Mouse (Mus musculus) bone marrow, adult 2 months (tissue): Measurements from ENCODE around the gene Acsf2. TPM values are rescaled to one million over a fixed set of nuclear protein-coding genes. Genes with fewer than 3 reads are reported as not detected.

Experiments
- H3K27ac ChIP-seq: fragments of 200-500 bp; 2 replicates; pipeline ENCODE4 v1.5.1; 2012; ENCODE audit warnings: low read depth, mild to moderate bottlenecking, control low read depth, inconsistent platforms, low read length; ENCODE audit not compliant: control insufficient read depth, poor library complexity, insufficient read depth
- H3K4me1 ChIP-seq: fragments of 200-500 bp; 2 replicates; pipeline ENCODE4 v1.6.1; 2011; ENCODE audit warnings: low read length; ENCODE audit not compliant: control insufficient read depth, insufficient read depth
- H3K4me3 ChIP-seq: fragments of 200-500 bp; replicated peaks from 2 replicates; pipeline ENCODE3; 2011; ENCODE audit warnings: mild to moderate bottlenecking, low read depth, low read length, control low read depth; ENCODE audit not compliant: control insufficient read depth
- CTCF ChIP-seq: fragments of 200-500 bp; IDR thresholded peaks from 2 replicates; pipeline ENCODE4 v1.5.1; 2011; ENCODE audit warnings: low read length, control low read depth; ENCODE audit not compliant: control insufficient read depth, insufficient read depth
- POLR2A ChIP-seq: fragments of 200-500 bp; IDR thresholded peaks from 2 replicates; pipeline ENCODE4 v1.6.1; 2011; ENCODE audit warnings: low read depth, mild to moderate bottlenecking, control low read depth, low read length, borderline replicate concordance; ENCODE audit not compliant: control insufficient read depth
- WGBS: fragments of 180-500 bp; shearing (Covaris S2); methylation state at CpG from one replicate; pipeline ENCODE4 v1.1.7; 2018; 5-methylcytosine and 5-hydroxymethylcytosine counted together
- polyA plus RNA-seq: library from polyadenylated mRNA; stranded (reverse); fragments of >200 nt; gene quantifications from 2 replicates; pipeline ENCODE4 v1.2.4, GENCODE M21; 2011; ENCODE audit warnings: low replicate concordance; ENCODE audit not compliant: missing spikeins, insufficient read depth, insufficient read length

The Acsf2 gene
- polyA plus RNA-seq, 1 experiment, result 13.6 TPM

GRCm38 (mm10) chr11:94544422-94544821 is 57.2 kb downstream of the Acsf2 start:
- TF ChIP-seq CTCF, result no peak
- no peak for TF ChIP-seq POLR2A
- Histone ChIP-seq H3K27ac (no peak overlapping the region), H3K4me1 (no peaks in the 10 kb centered on the region; the same call in 1 of the 2 replicates), H3K4me3 (no peak overlapping the region)
- 83% methylated on average over 18 of the region's 18 CpGs for WGBS

GRCm38 (mm10) chr11:94543932-94544331 is 57.7 kb downstream of the Acsf2 start:
- no peak overlapping the region for H3K27ac ChIP-seq
- H3K4me1 ChIP-seq, result no peaks in the 10 kb centered on the region; the same call in 1 of the 2 replicates
- no peak overlapping the region for H3K4me3 ChIP-seq
- WGBS, result 8% methylated on average over 9 of the region's 9 CpGs
- TF ChIP-seq POLR2A (no peak), CTCF (peak; percentile 80)

DNA sequence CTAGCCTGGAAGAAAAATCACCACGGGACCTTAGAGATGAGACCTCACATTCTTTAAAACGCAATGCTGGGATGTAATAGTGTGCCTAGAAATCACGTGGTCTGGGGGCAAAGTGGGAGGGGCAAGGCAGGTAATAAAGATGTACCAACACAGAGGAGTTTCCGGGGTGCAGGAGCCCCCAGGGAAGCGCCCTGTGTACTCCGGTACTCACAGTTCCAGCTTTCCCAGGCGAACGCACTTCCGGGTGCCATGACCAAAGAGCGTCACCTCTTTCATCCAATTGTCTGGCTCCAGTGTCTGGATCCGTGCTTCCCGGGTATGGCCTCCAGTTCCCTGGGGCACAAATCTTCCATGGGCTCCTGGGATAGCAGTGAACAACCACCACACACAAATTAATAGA is 58.3 kb downstream of the Acsf2 start:
- no peak overlapping the region for H3K4me3 ChIP-seq
- H3K27ac ChIP-seq, result no peak overlapping the region
- no peak for TF ChIP-seq CTCF
- H3K4me1 ChIP-seq, result no peaks in the 10 kb centered on the region; the same call in 1 of the 2 replicates
- 82% methylated on average over 12 of the region's 12 CpGs for WGBS

DNA sequence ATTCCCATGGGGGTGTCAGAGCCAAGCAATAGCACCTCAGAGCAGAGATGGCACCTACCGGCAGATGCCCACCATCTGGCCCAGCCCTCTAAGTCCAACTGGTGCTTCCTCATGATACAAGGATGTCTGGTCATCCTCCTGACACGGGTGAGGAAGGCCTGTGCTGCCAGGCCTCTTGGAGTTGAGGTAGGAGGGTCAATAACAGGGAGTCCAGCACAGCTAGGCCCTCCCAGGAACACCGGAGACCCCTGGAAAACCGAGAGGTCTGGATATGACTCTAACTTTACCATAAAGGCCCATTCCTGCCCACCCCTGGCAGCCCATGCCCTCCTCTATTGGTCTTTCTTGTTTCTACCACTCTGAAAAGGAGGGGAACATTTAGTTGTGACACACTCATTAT is 59.3 kb downstream of the Acsf2 start:
- no peak for TF ChIP-seq CTCF
- TF ChIP-seq POLR2A, result no peak
- Histone ChIP-seq H3K4me1 (no peaks in the 10 kb centered on the region), H3K4me3 (no peak overlapping the region), H3K27ac (no peak overlapping the region)
- 88% methylated on average over 4 of the region's 4 CpGs for WGBS

DNA sequence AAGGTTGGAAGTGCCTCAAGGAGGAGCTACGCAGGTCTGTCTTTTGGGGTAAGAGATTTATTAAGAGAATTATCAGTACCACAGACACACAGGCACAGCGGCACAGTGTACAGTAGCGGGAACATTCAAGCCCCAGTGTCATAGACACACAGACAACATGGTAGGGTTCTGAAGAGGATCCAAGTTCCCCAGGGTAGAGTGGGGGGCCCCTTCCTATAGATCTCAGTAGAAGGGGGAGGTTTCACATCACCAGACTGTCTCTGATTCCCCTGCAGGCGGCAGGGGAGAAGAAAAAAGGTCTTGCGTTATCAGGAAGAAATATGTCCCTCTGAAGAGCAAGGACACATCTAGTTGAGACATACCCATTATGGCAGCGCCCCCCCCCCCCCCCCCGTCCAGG is 61.9 kb downstream of the Acsf2 start:
- H3K27ac ChIP-seq, result no peak overlapping the region
- WGBS, result 77% methylated on average over 7 of the region's 7 CpGs
- TF ChIP-seq CTCF, result no peak
- no peak for TF ChIP-seq POLR2A
- no peaks in the 10 kb centered on the region for H3K4me1 ChIP-seq
- no peak overlapping the region for H3K4me3 ChIP-seq

- no peak for TF ChIP-seq POLR2A
- TF ChIP-seq CTCF, result no peak
- H3K4me3 ChIP-seq, result no peak overlapping the region
- no peaks in the 10 kb centered on the region for H3K4me1 ChIP-seq
- WGBS, result 74% methylated on average over 8 of the region's 8 CpGs
- no peak overlapping the region for H3K27ac ChIP-seq
Measured at GRCm38 (mm10) chr11:94538733-94539292, 62.9 kb downstream of the Acsf2 start.

- no peak overlapping the region for H3K27ac ChIP-seq
- 87% methylated on average over 8 of the region's 8 CpGs for WGBS
- TF ChIP-seq CTCF (no peak), POLR2A (no peak)
- no peaks in the 10 kb centered on the region for H3K4me1 ChIP-seq
- H3K4me3 ChIP-seq, result no peak overlapping the region
Measured at GRCm38 (mm10) chr11:94533171-94533570, 68.5 kb downstream of the Acsf2 start.

GRCm38 (mm10) chr11:94528879-94529278 is 72.8 kb downstream of the Acsf2 start:
- no peak overlapping the region for H3K27ac ChIP-seq
- no peak for TF ChIP-seq CTCF
- TF ChIP-seq POLR2A, result no peak
- no peak overlapping the region for H3K4me3 ChIP-seq
- no peaks in the 10 kb centered on the region for H3K4me1 ChIP-seq
- WGBS, result 41% methylated on average over 3 of the region's 3 CpGs

GRCm38 (mm10) chr11:94526171-94526879 is 75.3 kb downstream of the Acsf2 start:
- TF ChIP-seq CTCF, result no peak
- TF ChIP-seq POLR2A, result no peak
- WGBS, result 64% methylated on average over 9 of the region's 9 CpGs

More at GRCm38 (mm10) chr11:94526171-94526879, 75.3 kb downstream of the Acsf2 start:
- Histone ChIP-seq H3K4me1 (no peaks in the 10 kb centered on the region), H3K4me3 (no peak overlapping the region), H3K27ac (no peak overlapping the region)
